Mouse (Mus musculus): ENCODE measurements around the gene Pgam5.

Pgam5 gene

GRCm38 (mm10) chr5:110269141-110270101, at the start of gene Pgam5:
Gene Pgam5 (minus strand): TSS chr5:110269913.
- peak; percentile 95 for DNase-seq (ENCODE audit: low read depth, low spot score)

GRCm38 (mm10) chr5:110313127-110313526, 43.4 kb upstream of the Pgam5 start:
- DNase-seq (ENCODE audit: low read depth, low spot score): no peak

DNA sequence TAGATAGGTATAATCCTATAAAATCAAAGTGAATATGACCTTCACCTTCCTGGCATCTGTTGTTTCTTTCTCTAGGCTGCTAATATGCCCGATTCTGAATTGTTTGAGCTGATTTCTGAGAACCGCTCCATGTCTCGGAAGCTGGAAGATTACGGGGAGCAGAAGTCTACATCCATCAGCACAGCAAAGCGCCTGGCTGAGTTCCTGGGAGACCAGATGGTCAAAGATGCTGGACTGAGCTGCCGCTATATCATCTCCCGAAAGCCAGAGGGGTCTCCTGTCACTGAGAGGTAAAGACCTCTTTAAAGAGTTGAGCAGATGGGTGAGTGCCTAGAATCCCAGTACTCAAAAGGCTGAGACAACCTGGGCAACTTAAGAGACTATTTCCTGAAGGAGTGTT, 39.1 kb upstream of the Pgam5 start:
- no peak for DNase-seq (ENCODE audit: low read depth, low spot score)

GRCm38 (mm10) chr5:110300591-110300990, 30.9 kb upstream of the Pgam5 start:
- peak; percentile 7 for DNase-seq (ENCODE audit: low read depth, low spot score)

GRCm38 (mm10) chr5:110296637-110297036, 26.9 kb upstream of the Pgam5 start:
- DNase-seq (ENCODE audit: low read depth, low spot score): no peak

- DNase-seq (ENCODE audit: low read depth, low spot score): no peak
These were observed 21.9 kb upstream of the Pgam5 start for GRCm38 (mm10) chr5:110291649-110292048.

DNA sequence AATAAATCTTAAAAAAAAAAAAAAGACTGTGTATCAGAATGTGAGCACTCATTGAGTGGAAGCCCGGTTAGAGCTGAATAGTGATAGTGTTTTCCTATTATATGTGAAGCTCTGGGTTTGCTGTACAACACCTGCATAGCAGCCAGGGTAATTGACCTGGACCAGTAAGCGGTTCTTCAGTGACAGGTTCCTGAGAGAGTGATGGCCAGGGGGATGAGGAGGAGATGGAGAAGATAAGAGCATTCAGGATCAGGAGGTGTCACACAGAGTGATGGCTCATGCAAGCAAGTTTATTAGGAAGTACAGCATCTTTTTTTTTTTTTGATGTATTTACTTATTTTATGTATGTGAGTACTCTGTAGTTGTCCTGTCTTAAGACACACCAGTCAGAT, 17.4 kb upstream of the Pgam5 start:
- DNase-seq (ENCODE audit: low read depth, low spot score): no peak

DNA sequence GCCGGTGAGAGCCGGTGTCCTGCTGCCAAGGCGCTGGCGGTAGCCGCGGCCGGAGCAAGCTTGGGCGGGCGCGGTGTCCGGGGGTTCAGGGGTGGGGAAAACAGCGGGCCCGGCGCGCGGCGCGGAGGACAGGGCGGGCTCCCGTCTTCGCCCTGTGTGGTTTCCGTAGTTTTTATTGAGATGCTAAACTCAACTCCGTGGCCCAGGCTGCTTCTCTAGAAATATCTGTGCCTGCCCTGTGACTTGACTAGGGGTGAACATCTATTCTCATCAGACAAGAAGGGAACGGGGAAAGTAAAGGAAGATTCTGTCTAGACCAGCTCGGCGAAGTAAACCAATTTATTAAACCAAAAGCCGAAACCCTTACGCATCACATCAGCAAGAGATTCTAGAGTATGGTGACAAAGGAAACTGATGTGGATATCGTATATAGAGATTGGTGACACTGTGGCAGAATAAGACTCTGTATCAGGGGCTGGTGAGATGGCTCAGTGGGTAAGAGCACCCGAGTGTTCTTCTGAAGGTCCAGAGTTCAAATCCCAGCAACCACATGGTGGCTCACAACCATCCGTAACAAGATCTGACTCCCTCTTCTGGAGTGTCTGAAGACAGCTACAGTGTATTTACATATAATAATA, 16.9 kb upstream of the Pgam5 start:
- DNase-seq (ENCODE audit: low read depth, low spot score): no peak

DNA sequence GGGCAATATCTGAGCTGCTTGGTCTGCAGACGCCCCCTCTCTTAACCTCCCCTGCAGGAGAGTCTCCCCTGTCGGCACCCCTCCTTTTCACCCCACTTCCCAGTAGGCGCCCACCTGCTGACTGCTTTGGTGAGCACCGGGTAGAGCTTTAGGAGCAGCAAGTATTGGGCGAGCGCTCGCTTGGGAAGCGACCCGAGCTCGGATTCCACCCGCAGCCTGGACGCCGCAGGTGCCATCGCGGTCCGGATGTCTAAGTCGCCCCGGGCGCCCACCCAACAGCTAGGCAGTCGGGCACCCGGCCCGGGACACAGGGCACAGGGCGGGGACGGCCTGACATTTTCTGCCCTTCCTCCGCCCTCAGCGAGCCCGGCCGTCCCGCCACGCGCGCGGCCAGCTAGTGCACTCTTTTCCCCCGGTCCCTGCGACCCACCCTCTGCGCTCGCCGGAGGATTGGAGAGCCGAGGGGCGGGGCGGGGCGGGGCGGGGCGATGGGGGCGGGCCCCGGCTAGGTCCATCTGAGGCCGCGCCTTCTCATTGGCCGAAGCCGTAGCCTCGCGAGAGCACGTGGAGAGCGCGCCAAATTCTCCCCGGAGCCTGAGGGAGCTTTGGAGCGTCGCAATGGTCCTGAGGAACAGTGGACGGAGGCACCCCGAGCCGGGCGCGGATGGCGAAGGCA, 16.2 kb upstream of the Pgam5 start, which contains the start of the genes Pxmp2 and Pole:
Gene Pxmp2 (minus strand): TSS at position 417 of the 676 bp plus-strand sequence.
Gene Pole (plus strand): TSS at position 537 of the 676 bp plus-strand sequence.
- peak; percentile 91 for DNase-seq (ENCODE audit: low read depth, low spot score)

DNA sequence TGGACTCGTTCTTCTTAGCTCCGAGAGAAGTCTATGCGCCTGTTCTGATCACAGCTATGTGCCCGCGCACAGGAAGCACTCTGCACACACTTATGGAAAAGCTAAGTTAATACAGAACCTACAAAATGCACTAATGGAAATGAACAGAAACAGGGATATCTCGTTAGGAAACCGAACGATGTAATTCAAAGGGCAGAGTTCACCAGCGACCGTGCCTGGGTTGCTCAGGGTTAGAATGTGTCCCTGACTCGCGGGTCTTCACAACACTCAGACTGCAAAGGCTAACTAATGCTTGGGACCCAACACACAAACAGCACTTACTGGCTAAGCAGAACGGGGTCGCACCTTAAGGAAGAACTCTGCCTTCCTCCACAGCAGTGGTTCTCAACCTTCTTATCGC, 15.4 kb upstream of the Pgam5 start:
- peak; percentile 31 for DNase-seq (ENCODE audit: low read depth, low spot score)

- DNase-seq (ENCODE audit: low read depth, low spot score): peak; percentile 87
These were observed 14.8 kb upstream of the Pgam5 start for GRCm38 (mm10) chr5:110284536-110284935.

DNA sequence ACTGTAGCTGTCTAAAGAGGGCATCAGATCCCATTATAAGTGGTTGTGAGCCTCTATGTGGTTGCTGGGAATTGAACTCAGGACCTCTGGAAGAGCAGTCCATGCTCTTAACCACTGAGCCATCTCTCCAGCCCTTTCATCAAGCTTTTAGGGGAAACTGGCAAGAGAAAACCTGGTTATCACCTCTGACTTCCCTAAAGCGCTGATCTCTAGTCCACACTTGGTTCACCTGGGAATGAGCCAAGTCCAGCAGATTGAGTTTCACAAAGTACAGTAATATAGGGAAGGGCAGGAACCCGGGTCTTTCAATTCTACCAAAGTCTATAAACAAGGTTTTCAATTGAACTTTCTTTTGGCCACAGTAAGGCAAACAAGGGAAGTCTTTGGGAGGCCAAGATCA, 12.3 kb upstream of the Pgam5 start:
- no peak for DNase-seq (ENCODE audit: low read depth, low spot score)

DNA sequence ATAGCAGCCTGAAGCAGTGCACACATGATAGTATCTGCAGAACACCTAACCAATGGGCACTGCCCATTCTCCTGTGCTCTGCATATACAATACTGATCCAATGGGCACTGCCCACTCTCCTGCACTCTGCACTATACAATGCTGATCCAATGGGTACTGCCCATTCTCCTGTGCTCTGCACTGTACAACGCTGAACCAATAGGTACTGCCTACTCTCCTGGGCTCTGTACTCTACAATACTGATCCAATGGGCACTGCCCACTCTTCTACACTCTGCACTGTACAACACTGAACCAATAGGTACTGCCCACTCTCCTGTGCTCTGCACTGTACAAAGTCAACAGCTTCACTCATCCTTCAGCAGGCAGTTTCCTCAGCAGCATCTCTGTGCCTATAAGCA, 7.2 kb upstream of the Pgam5 start:
- DNase-seq (ENCODE audit: low read depth, low spot score): no peak

- no peak for DNase-seq (ENCODE audit: low read depth, low spot score)
These were observed 6.7 kb upstream of the Pgam5 start for GRCm38 (mm10) chr5:110276391-110276790.

GRCm38 (mm10) chr5:110274846-110275245, 5.1 kb upstream of the Pgam5 start:
- DNase-seq (ENCODE audit: low read depth, low spot score): no peak

DNA sequence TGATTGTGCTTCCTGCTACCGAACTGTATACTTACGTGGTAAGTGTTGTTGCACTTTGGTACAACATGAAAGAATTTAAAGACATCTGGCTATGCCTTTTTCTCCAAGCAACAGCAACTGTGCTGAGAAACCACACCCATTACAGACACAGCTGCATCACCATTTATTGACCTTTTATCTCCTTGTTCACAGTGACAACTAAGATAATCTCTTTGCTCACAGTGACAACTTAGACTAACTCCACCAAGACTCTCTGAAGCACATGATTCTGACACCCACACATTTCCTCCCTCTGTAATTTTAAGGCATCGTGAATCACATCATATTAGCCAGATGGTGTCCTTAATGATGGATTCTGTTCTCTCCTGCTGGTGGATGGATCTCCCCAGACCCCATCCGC, 4.4 kb upstream of the Pgam5 start:
- DNase-seq (ENCODE audit: low read depth, low spot score): peak; percentile 57

- DNase-seq (ENCODE audit: low read depth, low spot score): no peak
These were observed 529 bp upstream of the Pgam5 start for GRCm38 (mm10) chr5:110270242-110270641.

- DNase-seq (ENCODE audit: low read depth, low spot score): no peak
These were observed 2.8 kb downstream of the Pgam5 start for GRCm38 (mm10) chr5:110266941-110267340.

DNA sequence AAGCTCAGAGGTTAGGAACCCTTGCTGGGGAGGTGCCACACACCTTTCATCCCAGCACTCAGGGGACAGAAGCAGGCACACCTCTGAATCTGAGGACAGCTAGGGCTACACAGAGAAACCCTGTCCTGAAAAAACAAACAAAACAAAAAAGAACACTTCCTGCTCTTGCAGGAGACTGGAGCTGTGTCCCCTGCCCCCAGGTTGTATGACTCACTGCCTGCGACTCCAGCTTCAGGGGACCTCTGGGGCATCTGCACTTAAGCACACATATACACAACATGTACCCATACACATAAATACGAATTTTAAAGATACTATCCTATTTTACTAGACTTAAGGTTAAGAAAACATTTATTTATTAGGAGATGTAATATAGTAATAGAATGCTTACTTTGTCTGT, 25.6 kb downstream of the Pgam5 start:
- DNase-seq (ENCODE audit: low read depth, low spot score): no peak

DNA sequence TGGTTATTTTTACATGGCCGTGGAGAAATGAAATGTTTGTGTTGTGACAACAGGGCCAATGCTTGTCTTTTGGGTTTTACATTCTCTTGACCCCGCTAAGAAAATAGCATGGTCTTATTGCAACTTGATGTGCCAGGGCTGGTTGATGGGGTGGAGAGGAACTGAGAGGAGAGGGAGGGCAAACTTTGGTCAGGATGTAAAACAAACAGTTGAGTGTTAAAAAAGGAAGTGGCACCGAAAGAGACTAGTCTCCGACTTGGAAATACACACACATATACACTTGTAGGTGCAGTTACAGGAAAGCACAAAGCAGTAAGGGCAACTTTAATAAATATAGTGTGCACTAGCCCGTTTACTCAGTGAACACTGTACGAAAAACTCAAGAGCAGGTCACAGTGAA, 37.4 kb downstream of the Pgam5 start:
- DNase-seq (ENCODE audit: low read depth, low spot score): no peak

DNA sequence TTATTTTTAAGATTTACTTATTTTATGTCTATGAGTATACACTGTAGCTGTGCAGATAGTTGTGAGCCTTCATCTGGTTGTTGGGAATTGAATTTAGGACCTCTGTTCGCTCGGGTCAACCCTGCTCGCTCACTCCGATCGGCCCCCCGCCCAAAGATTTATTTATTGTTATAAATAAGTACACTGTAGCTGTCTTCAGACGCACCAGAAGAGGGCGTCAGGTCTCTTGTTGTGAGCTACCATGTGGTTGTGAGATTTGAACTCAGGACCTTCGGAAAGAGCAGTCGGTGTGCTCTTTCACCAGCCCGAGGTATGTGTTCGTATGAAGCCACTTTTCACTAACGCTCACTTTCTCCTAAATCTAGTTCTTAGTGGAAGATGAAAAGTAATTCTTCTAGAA, 38.1 kb downstream of the Pgam5 start:
- DNase-seq (ENCODE audit: low read depth, low spot score): peak; percentile 42

DNA sequence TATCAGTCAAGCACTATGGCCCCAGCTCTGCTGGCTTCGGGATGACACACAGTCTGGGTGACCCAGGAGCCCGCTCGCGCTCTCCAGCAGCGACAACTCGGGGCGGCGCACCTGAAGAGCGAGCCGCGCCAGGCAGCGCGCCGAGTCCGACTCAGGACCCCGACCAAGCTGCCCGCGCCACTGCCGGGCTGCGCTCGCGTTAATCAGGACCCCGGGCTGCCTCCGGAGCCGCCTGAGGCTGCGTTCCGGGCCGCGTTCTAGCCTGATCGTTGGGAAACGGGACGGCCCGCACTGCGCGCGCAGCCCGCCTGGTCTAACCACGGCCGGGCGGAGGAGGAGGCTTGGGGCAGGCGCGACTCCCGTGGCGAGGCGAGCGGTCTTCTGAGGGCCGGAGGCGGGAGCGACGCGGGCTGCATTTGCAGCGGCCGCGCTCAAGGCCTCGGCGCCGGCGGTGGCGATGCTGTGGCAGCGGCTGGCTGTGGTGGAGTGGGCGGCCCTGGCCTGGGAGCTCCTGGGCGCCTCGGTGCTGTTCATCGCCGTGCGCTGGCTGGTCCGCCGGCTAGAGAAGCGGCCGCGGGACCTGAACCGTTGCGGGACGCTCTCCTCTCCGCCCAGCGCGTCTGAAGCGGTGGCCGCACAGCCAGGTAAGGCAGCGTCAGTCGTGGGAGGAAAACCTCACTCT, 38.8 kb downstream of the Pgam5 start, which contains the start of gene Ankle2:
Gene Ankle2 (plus strand): TSS at position 225 of the 682 bp plus-strand sequence.
- peak; percentile 95 for DNase-seq (ENCODE audit: low read depth, low spot score)
